Mouse (Mus musculus) liver, embryonic 16.5 days (tissue): ENCODE data around the gene Gm5108. TPM values are rescaled to one million over a fixed set of nuclear protein-coding genes. Genes with fewer than 3 reads are reported as not detected.

Source experiments
- ATAC-seq: fragments of 200-750 bp; cut with Nextera tagmentation; 2 replicates; pipeline ENCODE4 v1.8.0; 2017; ENCODE audit warnings: low read depth, mild to moderate bottlenecking, moderate number of reproducible peaks, moderate library complexity
- H3K27ac ChIP-seq: fragments of 300-500 bp; sonication (generic); 2 replicates; pipeline ENCODE4 v1.5.1; 2014; ENCODE audit warnings: mild to moderate bottlenecking, low read length
- H3K27me3 ChIP-seq: fragments of 300-500 bp; sonication (generic); 2 replicates; pipeline ENCODE4 v1.6.1; 2014; ENCODE audit warnings: low read depth, low read length, mixed read lengths; ENCODE audit not compliant: control insufficient read depth, insufficient read depth
- H3K36me3 ChIP-seq: fragments of 300-500 bp; sonication (generic); 2 replicates; pipeline ENCODE4 v1.6.1; 2014; ENCODE audit warnings: mild to moderate bottlenecking; ENCODE audit not compliant: control insufficient read depth, insufficient read depth
- H3K4me1 ChIP-seq: fragments of 300-500 bp; sonication (generic); 2 replicates; pipeline ENCODE4 v1.6.1; 2014; ENCODE audit warnings: low read depth, low read length, mixed read lengths; ENCODE audit not compliant: control insufficient read depth
- H3K4me2 ChIP-seq: fragments of 300-500 bp; sonication (generic); 2 replicates; pipeline ENCODE4 v1.6.1; 2014; ENCODE audit warnings: low read depth, low read length, mixed read lengths
- H3K4me3 ChIP-seq: fragments of 300-500 bp; sonication (generic); 2 replicates; pipeline ENCODE4 v1.5.1; 2014; ENCODE audit warnings: low read depth, mild to moderate bottlenecking, low read length
- H3K9ac ChIP-seq: fragments of 300-500 bp; sonication (generic); 2 replicates; pipeline ENCODE4 v1.6.1; 2014; ENCODE audit warnings: low read depth, low read length
- H3K9me3 ChIP-seq: fragments of 300-500 bp; sonication (generic); replicated peaks from 2 replicates; pipeline ENCODE4 v1.6.1; 2016; ENCODE audit warnings: low read length; ENCODE audit not compliant: control insufficient read depth
- WGBS: fragments of 180-500 bp; shearing (Covaris S2); extraction: QIAGEN DNeasy Blood & Tissue Kit; methylation state at CpG from one replicate; pipeline ENCODE4 v1.1.7; 2014; ENCODE audit not compliant: insufficient replicate concordance; 5-methylcytosine and 5-hydroxymethylcytosine counted together
- polyA plus RNA-seq: library from polyadenylated mRNA; unstranded; fragments of >200 nt; fragmentation: Nextera tagmentation; extraction: Ambion mirVana; gene quantifications from 2 replicates; pipeline ENCODE4 v1.2.1, GENCODE M21; 2015

Gene Gm5108
- polyA plus RNA-seq, 1 experiment from 2014 or later, result not detected

- no peaks in the 10 kb centered on the region for H3K9me3 ChIP-seq
- H3K9ac ChIP-seq, result no peak overlapping the region
- H3K4me2 ChIP-seq, result no peak overlapping the region
- no peaks in the 10 kb centered on the region for H3K4me1 ChIP-seq
- no peak overlapping the region for H3K4me3 ChIP-seq
- no peak for ATAC-seq
- no peak overlapping the region for H3K27ac ChIP-seq
- no peaks in the 10 kb centered on the region for H3K36me3 ChIP-seq
- 67% methylated on average over 5 of the region's 5 CpGs for WGBS
- H3K27me3 ChIP-seq, result no peaks in the 10 kb centered on the region
These were observed 6.6 kb downstream of the Gm5108 start for GRCm38 (mm10) chr5:67948074-67948473.

- ATAC-seq, result no peak
- no peak overlapping the region for H3K9ac ChIP-seq
- H3K4me1 ChIP-seq, result no peaks in the 10 kb centered on the region
- no peak overlapping the region for H3K27ac ChIP-seq
- H3K4me3 ChIP-seq, result no peak overlapping the region
- no peaks in the 10 kb centered on the region for H3K36me3 ChIP-seq
- no peak overlapping the region for H3K4me2 ChIP-seq
- H3K9me3 ChIP-seq, result no peaks in the 10 kb centered on the region
- WGBS, result 56% methylated on average over 4 of the region's 4 CpGs
- no peaks in the 10 kb centered on the region for H3K27me3 ChIP-seq
These were observed 12.6 kb downstream of the Gm5108 start for GRCm38 (mm10) chr5:67954097-67954496.

GRCm38 (mm10) chr5:67955486-67955885 lies 14.0 kb downstream of the Gm5108 start:
- Histone ChIP-seq H3K36me3 (no peaks in the 10 kb centered on the region), H3K27me3 (no peaks in the 10 kb centered on the region), H3K4me1 (no peaks in the 10 kb centered on the region), H3K9ac (no peak overlapping the region), H3K27ac (no peak overlapping the region), H3K4me3 (no peak overlapping the region), H3K4me2 (no peak overlapping the region), H3K9me3 (no peaks in the 10 kb centered on the region)
- ATAC-seq, result no peak
- 56% methylated on average over 7 of the region's 7 CpGs for WGBS

GRCm38 (mm10) chr5:67961708-67962629 lies 20.5 kb downstream of the Gm5108 start:
- no peak overlapping the region for H3K4me2 ChIP-seq
- H3K9me3 ChIP-seq, result no peaks in the 10 kb centered on the region
- H3K27me3 ChIP-seq, result no peaks in the 10 kb centered on the region
- no peaks in the 10 kb centered on the region for H3K36me3 ChIP-seq
- H3K4me3 ChIP-seq, result no peak overlapping the region
- no peak overlapping the region for H3K27ac ChIP-seq
- no peak for ATAC-seq
- no peaks in the 10 kb centered on the region for H3K4me1 ChIP-seq
- no peak overlapping the region for H3K9ac ChIP-seq
- 57% methylated on average over 7 of the region's 7 CpGs for WGBS

- ATAC-seq, result no peak
- H3K4me1 ChIP-seq, result no peaks in the 10 kb centered on the region
- no peaks in the 10 kb centered on the region for H3K9me3 ChIP-seq
- H3K36me3 ChIP-seq, result no peaks in the 10 kb centered on the region
- no peak overlapping the region for H3K27ac ChIP-seq
- no peak overlapping the region for H3K9ac ChIP-seq
- no peak overlapping the region for H3K4me2 ChIP-seq
- H3K4me3 ChIP-seq, result no peak overlapping the region
- 63% methylated on average over 7 of the region's 7 CpGs for WGBS
- no peaks in the 10 kb centered on the region for H3K27me3 ChIP-seq
These were observed 28.1 kb downstream of the Gm5108 start for GRCm38 (mm10) chr5:67969536-67969935.

GRCm38 (mm10) chr5:67981946-67982526 lies 40.6 kb downstream of the Gm5108 start:
- WGBS, result 39% methylated on average over 3 of the region's 3 CpGs
- Histone ChIP-seq H3K36me3 (no peaks in the 10 kb centered on the region), H3K27ac (no peak overlapping the region), H3K27me3 (no peaks in the 10 kb centered on the region), H3K4me3 (no peak overlapping the region), H3K9me3 (no peaks in the 10 kb centered on the region), H3K4me2 (no peak overlapping the region), H3K4me1 (no peaks in the 10 kb centered on the region), H3K9ac (no peak overlapping the region)
- no peak for ATAC-seq

- Histone ChIP-seq H3K4me2 (no peak overlapping the region), H3K36me3 (no peaks in the 10 kb centered on the region), H3K27ac (no peak overlapping the region), H3K9ac (no peak overlapping the region), H3K4me1 (no peaks in the 10 kb centered on the region), H3K9me3 (no peaks in the 10 kb centered on the region), H3K27me3 (0 out of 2 replicates have a peak, but pooled peaks cover 3% of the 10 kb centered on the region), H3K4me3 (no peak overlapping the region)
- no peak for ATAC-seq
These were observed 49.0 kb downstream of the Gm5108 start for GRCm38 (mm10) chr5:67990426-67990825.

GRCm38 (mm10) chr5:68002611-68003010 lies 61.1 kb downstream of the Gm5108 start:
- Histone ChIP-seq H3K4me2 (no peak overlapping the region), H3K27me3 (no peaks in the 10 kb centered on the region), H3K36me3 (no peaks in the 10 kb centered on the region), H3K4me1 (no peaks in the 10 kb centered on the region), H3K9me3 (no peaks in the 10 kb centered on the region), H3K27ac (no peak overlapping the region), H3K9ac (no peak overlapping the region), H3K4me3 (no peak overlapping the region)
- no peak for ATAC-seq
- WGBS, result 46% methylated on average over 6 of the region's 6 CpGs

- Histone ChIP-seq H3K9ac (no peak overlapping the region), H3K4me2 (no peak overlapping the region), H3K4me1 (no peaks in the 10 kb centered on the region), H3K9me3 (no peaks in the 10 kb centered on the region), H3K36me3 (no peaks in the 10 kb centered on the region), H3K27ac (no peak overlapping the region), H3K27me3 (no peaks in the 10 kb centered on the region), H3K4me3 (no peak overlapping the region)
- no peak for ATAC-seq
- WGBS, result 59% methylated on average over 2 of the region's 2 CpGs
These were observed 62.4 kb downstream of the Gm5108 start for GRCm38 (mm10) chr5:68003904-68004303.
